Mouse (Mus musculus) myocyte (in vitro differentiated cells): ENCODE data around the gene Gstcd.

Experiments used
- MAX ChIP-seq: IDR thresholded peaks from one replicate; pipeline ENCODE4 v1.6.1; 2011; ENCODE audit warnings: low read depth, mild to moderate bottlenecking, control low read depth
- POLR2A ChIP-seq: IDR thresholded peaks from one replicate; pipeline ENCODE4 v1.6.1; 2011; ENCODE audit warnings: low read depth, mild to moderate bottlenecking, control low read depth, moderate library complexity; ENCODE audit not compliant: insufficient read length

GRCm38 (mm10) chr3:133075560-133075959, 16.3 kb downstream of the Gstcd start:
- TF ChIP-seq POLR2A: no peak
- TF ChIP-seq MAX: no peak
